Mouse (Mus musculus) NIH3T3 (cell line): ENCODE results near the gene Gm10153.
A peak's percentile ranks its signal among the peaks of the same experiment; 100 is the strongest.
"Not testable (repeated sequence)": the region's sequence is repeated elsewhere in the genome, so short reads cannot be mapped to it uniquely, and the experiment has no call there.

Experiments
- DNase-seq: peaks from one replicate; pipeline ENCODE4 v3.0.0-alpha.2; 2012; ENCODE audit warnings: low read depth

Gm10153 gene

GRCm38 (mm10) chr7:142143506-142144010 lies 46.6 kb downstream of the Gm10153 start:
- DNase-seq = not testable (repeated sequence)

- peak; percentile 11 for DNase-seq
These were observed 49.5 kb downstream of the Gm10153 start for GRCm38 (mm10) chr7:142140696-142141095.
